Mouse (Mus musculus): ENCODE results near the gene 1110051M20Rik.

Gene 1110051M20Rik

DNA sequence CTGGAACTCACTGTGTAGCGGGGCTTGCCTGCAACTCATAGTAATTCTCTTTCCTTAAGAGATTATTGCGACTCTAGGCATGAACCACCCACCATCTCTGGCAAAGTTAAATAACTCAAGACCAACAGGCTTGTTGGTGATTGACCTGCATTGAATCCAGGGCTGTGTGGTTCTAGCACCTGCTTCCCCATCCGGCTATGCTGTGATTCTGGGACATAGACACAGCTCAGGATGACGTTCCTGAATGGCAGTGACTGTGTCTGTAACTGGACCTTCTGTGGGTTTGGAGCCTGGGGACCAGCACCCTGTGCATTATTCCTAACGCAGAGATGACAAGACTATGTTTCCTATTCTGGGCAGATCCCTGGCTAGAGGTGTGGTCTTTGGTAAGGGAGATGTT, 148.6 kb downstream of the 1110051M20Rik start:
- no peak for DNase-seq

DNA sequence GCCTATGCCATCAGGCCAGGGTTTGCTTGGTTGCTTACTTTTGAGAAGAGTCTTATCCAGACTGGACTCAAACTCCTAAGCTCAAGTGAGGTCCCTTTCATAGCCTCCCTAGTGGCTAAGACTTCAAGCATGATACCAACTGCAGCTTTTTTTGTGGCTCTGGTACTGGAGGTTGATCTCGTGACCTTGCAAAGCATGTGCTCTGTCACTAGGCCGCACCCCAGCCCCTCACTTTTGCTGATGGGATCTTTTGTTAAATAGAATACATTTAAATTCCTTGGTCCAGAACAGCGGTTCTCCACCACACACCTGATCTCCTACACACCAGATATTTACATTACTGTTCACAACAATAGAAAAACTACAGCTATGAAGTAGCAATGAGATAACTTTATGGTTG, 150.3 kb downstream of the 1110051M20Rik start:
- no peak for DNase-seq

DNA sequence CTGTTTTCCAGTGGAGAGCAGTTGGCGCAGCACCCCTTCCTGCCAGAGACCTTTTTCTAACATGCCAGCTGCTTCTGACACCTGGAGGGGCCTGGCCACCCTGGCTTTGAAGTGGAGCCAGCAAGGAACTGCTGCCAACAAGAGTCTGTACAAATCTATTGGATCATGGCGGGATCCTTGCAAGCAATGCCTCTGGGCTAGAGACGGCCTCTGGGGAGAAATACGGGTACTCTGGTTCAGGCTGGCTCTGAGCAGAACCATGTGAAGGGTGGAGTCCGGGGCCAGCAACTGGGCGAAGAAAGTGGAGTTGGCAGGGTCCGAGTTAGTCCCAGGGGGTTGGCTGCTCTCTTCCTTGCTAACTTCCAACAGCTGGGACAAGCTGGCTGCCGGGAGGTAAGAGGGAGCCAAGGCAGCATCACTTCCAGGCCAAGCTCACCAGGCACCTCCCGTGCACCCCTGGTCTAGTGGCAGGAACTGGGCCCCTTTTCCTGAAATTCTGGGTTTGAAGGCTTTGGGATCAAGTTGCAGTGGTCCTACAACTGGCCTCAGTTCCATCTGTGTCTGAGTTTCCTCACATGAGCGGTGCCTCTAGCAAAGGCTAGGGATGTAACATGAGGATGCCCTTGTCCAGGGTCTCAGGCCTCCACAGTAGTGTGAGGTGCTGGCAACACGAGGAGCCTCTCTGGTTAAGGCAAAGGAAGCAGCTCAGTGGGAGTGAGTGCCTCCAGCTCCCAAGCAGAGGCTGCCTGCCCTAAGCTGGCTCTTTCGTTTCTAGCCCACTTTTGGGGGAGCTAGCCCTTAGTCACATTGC, 153.1 kb downstream of the 1110051M20Rik start:
- DNase-seq, result no peak

DNA sequence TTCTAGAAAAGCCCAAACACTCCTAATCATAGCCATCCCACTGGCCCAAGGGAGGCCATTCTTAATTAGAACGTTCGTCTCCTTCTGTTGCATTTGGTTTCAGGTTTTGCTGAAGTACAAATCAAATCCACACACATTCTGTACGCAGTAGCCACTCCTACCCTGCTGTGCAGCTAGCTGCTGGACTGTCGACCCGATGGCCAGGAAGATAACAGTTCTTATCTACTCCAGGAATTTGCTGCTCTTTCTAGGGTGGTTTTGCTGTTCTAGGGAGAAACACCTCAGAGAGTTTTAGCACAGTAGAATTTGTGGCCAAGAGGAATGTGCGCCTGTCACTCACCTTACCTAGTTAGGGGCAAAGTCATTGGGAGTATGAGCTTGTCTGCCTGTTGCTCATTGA, 156.9 kb downstream of the 1110051M20Rik start:
- DNase-seq, result no peak

DNA sequence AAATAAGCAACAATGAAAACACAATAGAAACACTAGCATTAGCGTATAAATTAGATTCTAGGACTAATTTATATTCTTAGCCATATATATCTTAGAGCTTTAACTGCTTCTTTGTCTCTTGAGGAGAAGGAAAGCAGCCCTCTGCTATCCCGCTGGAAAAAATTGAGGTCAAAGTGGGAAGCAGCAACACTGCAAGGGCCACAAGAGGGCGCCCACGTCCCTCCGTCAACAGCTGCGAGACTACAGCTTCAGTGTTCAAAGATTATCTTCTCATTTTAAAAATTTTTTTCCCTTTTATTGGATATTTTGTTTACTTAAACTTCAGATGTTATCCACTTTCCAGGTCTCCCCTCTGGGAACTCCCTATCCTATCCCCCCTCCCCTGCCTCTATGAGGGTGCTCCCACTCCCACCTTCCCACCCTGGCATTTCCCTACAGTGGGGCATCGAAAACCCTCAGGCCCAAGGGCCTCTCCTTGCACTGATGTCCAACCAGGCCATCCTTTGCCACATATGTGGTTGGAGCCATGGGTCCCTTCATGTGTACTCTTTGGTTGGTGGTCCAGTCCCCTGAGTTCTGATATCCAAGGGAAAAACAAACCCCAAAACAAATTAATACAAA, 158.5 kb downstream of the 1110051M20Rik start:
- peak; percentile 73 for DNase-seq

DNA sequence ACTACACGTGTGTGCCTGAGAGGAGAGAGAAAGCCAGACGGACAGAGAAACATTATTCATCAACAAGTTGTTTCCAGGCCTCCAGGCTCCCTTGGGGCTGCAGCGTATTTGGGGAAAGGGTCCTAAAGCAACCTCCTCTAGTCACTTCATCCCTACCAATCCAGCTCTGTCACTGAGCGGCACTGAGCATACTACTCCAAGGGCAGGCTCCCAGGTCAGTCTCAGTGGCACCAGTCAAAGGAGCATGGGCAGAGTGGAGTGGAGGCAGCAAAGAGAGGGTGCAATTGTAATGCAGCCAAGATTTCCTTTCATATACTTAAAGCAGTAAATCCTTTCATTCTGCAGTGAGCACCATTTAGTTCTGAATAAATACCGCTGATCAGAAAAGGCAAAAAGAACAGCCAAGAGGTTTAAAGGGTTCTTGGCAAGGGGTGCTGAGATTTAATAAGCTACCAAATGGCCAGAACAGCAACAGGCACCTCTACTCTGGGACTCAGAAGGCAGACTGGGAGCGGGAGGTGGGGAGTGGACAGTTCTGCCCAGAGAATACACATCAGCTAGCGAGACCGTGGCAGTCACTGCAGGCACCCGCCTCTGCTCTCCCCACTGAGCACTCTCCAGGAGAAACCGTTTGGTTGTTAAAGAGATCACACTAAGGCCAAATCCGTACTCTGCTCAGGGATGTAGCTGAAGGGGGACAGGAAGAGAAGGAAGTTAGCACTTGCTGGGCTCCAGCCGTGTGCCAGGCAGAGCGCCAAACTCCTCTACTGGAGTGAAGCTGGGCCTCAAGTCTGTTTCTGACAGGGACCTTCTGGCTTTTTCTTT, 159.9 kb downstream of the 1110051M20Rik start:
- DNase-seq, result no peak

DNA sequence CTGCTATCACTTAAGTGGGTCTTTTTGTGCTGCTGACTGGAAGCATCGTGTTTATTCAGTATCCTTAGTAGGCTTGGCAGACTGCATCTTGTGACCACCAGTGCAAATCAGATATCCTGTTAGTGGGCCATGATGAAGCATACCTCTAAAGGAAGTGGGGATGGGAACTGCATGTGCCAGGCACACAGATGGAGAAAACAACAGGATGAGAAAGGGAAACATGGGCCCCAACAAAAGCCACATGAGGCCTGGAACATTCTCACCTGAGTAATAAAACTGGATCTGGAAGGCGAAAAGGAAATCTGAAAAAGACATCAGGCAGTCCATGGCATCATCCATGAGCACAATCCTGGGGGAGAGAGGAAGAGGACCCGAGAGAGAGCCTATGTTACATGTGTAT, 160.5 kb downstream of the 1110051M20Rik start:
- DNase-seq, result no peak

DNA sequence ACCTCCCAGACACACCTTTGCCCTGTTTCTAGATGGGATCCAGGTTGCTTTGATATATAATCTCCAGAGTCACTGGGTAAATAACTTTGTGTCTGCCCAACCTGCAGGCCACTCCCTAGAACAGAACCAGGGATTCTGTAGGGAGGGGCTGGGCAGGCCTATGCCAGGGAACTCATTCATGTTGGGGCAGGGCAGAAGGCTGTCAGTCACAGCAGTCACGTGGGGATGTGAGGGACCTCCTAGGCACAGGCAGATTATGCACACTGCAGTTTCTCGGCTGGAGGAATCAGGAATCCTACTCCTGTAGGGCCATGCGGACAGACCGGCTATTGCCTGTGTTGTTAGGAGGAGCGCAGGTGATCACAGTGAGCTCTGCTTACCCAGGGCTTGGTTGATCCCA, 163.1 kb downstream of the 1110051M20Rik start:
- DNase-seq, result no peak

DNA sequence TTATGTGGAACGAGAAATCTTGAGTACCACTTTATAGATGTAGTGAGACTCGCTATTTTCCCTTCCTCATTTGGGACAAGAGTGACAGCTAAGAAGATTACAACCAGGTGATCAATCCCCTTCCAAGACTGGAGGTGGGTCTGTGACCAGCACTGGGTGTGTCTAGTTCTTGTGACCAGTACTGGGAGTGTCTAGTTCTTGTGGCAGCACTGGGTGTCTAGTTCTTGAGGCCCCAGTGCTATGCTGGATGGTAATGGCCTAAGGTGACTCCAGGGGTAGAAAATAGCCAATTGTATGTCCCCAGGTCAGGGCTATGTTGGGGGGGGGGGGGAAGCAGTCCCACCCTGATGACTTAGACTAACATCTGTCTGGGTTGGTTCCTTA, 165.1 kb downstream of the 1110051M20Rik start:
- no peak for DNase-seq

DNA sequence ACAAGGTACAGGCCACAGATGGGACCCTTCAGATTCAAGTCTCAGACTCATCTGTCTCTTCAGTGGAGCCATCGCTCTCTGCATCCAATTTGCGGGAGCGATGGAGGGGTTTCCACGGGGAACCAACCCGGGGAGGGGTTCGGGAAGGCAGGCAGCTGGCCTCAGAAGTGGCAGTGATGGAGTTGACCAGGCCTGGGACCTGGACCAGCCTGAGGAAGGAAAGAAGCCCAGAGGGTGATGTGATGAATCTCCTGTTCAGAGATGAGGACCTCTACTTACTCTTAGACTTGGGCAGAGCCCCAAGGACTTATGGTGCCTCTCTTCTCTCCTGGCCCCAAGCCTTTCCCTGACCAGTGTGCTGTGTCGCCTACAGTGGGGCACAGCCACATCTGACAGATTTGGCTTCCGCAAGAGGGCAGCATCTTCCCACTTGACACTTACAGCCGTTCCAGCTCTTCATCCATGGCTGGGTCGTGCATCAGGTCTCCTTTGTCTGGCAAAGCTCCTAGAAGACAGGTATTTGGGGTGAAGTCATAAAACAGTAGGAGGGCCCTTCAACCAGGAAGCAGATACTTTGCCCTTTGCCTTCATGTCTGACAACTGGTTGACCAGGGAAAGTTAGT, 165.6 kb downstream of the 1110051M20Rik start:
- peak; percentile 46 for DNase-seq

DNA sequence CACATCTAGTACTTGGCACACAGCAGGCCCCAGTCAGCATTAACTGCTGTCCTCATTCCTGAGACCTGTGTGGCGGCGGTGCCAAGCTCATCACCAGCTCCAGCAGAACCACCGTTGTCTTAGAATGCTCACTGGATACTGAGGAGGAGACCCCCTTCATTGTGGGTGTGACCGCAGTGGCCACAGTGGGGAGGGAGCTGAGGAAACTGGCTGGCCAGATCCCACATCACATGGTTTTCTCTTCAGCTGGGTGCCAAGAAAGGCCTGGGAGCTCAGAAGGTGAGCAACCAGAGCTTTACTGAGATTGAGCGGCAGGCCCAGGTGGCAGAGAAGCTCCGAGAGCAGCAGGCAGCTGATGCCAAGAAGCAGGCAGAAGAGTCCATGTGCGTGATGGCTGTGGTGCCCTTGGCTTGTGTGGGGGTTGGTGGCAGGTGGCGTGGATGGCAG, 174.8 kb downstream of the 1110051M20Rik start:
- DNase-seq, result no peak

DNA sequence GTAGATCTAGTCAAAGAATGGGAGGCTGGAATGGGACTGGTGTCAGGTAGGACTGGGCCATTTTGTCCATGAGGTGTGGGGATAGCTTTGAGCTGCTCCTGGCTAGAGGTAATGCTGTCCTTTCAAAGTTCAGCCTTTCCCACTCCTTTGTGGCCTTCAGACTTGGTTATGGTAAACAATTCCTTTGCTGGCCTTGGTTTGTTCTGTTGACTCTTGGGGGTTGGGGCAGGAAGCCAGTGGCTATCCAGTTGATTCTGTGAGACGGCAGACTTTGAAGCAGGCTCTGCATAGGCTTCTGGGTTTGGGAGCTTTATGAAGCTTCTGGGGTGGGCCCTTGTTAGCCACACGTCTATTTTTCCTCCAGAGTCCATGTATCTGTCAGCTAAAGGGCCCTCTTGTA, 175.8 kb downstream of the 1110051M20Rik start:
- DNase-seq, result no peak

DNA sequence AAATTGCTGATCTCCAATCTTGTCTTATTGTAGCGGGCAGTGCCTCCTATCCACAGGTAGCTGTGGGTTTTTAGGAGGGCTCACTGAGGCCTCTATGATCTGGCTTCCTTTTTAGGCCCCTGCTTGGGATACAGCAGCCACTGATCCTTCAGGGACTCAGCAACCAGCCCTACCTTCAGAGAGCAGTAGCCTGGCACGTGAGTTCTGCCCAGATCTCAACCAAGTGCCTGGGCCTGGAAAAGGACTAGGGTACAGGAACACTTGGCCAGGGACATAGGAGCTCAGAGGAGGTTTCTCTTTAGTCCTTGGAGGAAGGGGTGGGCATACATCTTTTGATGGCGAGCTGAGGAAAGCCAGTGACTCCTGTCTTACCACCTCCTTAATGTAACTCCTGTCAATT, 176.5 kb downstream of the 1110051M20Rik start:
- no peak for DNase-seq

DNA sequence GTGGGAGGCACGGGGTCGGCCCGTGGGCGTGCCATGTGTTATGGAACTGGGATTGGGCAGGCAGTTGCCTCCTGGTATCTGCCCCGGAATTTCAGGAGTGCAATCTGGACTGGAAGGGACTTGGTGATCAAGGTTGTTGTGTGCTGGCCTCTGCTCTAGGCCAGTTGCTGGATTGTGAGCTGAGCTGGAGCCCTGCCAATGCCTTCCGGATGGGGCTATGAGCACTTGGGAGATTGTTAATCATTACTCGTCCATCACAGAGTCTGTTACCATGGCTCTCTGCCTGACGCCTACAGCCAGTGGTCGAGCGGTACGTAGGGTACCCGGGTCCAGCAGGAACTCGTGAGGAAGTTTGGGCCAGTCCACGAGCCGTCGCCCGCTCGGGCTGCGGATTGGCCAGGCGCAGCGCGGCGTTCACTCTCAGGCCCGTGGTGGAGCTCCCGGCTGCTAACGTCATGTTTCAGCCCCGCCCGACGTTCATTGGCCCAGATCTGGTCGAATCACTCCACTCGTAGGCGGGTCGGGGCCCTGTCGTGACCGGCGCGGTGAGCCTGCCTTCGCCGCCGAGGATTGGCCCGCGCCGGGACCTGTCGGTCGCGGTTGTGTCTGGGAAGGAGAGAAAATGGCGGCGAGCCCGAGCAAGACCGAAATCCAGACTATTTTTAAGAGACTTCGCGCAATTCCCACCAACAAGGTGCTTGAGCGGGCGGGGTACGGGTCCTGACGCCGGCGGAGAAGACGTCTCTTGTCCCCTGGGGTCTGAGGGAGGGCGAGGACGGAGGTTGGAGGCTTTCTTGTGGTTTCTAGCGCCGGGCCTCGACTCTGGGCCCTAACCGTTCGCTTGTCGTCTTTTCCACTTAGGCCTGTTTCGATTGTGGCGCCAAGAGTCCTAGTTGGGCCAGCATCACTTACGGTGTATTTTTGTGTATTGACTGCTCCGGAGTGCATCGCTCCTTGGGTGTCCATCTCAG, 179.5 kb downstream of the 1110051M20Rik start, which contains the start of gene Arfgap2:
Arfgap2 (plus strand) TSS at position 264 of the 971 bp plus-strand sequence.
- peak; percentile 94 for DNase-seq

DNA sequence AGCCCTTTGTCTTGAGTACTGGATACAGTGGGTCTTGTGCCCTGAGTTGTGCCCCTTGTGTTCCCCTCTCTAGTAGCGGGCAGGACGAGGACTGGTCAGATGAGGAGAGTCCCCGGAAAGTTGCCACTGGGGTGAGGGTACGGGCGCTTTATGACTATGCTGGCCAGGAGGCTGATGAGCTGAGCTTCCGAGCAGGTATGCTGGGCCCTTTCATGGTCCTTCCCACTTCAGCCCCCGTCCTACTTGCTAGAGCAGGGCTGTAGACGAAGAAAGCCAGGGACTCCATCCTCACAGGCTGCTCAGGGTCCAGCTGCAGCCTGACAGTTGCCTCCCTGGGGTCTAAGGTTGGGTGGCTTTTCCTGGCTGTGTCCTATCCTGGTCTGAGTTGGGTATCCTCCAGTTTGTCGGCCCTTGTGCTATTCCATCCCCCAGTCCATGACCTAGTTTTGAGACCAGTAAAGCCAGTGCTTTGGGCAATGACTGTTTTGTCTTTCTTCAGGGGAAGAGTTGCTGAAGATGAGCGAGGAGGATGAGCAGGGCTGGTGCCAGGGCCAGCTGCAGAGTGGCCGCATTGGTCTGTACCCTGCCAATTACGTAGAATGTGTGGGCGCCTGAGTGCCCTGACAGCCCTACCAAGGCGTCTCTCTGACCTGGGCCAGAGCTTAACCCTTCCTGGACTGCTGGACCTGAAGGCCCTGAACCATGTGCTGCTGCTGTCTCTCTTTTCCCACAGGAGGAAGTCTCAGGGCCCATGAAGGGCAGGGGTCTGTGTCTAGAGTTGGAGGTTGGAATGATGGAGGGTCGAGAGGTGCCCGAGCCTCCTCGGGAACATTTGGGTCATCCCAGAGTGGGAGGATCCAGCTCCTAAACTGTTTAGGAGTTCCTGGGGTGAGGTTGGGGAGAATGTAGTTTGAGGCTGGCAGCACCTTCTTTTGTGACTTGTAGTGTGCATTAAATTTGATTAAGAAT, 180.5 kb downstream of the 1110051M20Rik start:
- no peak for DNase-seq

DNA sequence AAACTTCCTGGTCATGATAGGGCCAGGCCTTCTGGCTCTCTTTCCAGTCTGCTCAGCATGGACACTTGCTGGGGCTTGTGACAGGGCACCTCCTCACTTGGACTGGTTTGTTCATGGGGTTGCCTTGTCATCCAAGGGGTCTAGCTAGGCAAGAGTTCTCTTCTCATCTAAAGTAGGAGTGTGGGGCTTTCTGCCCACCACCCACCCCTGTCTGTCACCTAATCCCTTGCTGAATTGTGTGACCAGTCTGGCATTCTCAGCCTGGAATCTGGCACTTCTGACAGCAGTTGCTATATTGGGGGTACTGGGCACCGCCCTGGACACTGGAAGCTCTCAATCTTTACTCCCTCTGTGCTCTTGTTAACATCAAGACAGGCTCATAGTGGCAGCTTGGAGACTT, 185.0 kb downstream of the 1110051M20Rik start:
- DNase-seq, result no peak

DNA sequence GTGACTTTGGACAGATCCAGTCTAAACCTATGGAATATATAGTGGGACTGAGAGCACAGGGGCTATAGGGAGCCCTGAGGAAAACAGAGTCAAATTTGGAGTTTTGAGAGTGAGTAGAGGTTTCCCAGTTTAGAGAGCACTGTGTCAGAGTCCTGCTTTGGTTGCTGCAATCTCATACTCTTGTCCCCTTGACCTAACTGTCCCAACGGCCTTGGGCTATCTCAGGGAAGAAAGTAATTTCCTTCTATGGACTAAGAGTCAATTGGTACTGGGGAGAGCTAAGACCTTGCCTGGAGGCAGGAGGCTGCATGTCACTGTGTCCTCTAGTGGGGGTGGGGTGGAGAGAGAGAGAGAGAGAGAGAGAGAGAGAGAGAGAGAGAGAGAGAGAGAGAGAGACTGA, 185.7 kb downstream of the 1110051M20Rik start:
- DNase-seq, result no peak

DNA sequence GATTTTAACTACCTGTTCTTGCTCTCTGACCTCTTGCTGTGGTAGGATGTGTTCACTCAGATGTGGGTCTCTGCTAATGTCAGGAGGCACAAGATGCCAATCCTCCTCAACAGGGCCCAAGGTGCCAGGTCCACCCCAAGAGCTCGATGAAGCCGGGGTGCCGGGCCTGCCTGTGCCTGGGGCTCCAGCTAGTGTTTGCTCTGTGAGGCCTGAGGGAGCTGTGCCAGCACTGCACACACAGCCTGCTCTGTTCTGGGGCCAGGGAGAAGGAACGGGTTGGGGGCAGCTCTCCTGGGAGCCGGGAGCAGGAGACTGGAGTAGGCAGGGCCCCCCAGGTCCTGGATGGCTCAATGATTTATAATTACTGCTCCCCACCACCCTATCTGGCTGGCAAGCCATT, 186.4 kb downstream of the 1110051M20Rik start:
- DNase-seq, result no peak

DNA sequence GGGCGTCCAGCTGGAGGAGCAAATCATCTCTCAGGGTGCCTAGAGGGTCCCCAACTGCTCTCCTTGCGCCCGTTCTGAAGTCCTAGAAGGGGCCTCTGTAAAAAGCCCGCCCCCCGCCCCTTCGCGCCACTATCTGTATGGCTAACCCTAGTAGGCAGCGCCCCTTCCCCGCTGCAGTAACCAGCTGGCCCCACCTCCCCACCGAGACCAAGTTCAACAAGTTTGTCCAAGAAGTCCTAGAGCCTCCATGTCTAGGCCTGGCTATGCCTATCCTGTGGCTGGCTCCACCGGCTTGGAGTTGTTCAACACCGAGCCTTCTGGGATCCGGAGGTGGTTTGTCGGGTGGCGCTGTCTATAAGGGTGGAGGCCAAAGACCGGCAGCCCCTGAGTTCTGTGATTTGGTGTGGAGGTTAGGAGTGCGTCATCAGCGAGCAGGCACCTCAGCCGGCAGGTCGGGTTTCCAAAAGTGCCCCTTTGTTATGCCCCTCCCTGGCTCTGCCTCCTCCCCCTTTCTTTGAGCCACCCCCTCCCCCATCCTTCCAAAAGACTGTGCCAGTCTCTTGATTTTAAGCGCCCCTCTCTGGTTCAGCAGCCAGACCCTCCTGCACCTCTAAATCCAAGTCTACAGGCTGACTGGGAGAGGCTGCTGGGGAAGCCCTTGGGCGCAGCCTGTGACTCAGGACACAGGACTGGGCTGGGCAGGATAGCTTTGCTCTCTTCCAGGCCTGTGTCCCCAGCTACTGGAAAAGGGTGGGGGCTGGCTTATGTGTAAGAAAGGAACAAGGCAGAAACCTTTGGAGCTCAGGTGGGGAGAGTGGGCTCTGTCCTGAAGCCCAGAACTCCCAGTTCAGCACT, 187.2 kb downstream of the 1110051M20Rik start:
- peak; percentile 9 for DNase-seq
